Mouse (Mus musculus): ENCODE data around the gene B4galnt2.

- no peak for TF ChIP-seq POLR2A (IDR thresholded peaks at IDR 0.05; ENCODE audit: extremely low read depth, insufficient read depth, low read length)
- no peak for TF ChIP-seq CTCF (IDR thresholded peaks at IDR 0.05; ENCODE audit: extremely low read depth, insufficient read depth, low read length)
These were observed 79.7 kb downstream of the B4galnt2 start for GRCm38 (mm10) chr11:95834742-95835710.

All from cortical plate, adult 2 months (tissue).